Mouse (Mus musculus) frontal cortex, adult (tissue): ENCODE data around the gene Gm14685.
"Not testable (repeated sequence)": the region's sequence is repeated elsewhere in the genome, so short reads cannot be mapped to it uniquely, and the experiment has no call there.

Source experiments
- ATAC-seq: cut with Nextera tagmentation; 2 replicates; pipeline ENCODE4 v1.9.2; 2017; ENCODE audit warnings: mild to moderate bottlenecking, moderate library complexity, mixed read lengths; ENCODE audit not compliant: low TSS enrichment

Gene Gm14685

DNA sequence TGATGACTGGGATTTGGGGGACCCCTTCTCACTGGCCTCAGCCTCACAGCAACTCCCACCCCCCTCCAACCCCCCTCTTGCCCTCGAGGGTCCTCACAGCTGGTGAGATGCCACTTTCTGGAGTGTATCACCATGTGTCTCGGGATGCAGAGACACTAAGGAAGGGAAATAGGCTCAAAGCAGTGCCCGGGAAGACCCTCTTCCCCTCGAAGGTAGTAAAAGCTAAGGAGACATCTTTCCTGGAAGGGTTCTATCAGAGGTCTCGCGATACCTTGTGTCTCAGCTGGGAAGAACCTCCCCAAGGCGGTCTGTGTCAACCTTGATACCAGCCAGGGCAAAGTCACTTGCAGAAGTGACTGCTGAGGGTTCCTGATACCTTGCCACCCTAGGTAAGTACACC, at the start of gene Gm14685:
Gene Gm14685, plus strand, starts transcription at position 301 of the 400 bp plus-strand sequence.
- not testable (repeated sequence) for ATAC-seq

DNA sequence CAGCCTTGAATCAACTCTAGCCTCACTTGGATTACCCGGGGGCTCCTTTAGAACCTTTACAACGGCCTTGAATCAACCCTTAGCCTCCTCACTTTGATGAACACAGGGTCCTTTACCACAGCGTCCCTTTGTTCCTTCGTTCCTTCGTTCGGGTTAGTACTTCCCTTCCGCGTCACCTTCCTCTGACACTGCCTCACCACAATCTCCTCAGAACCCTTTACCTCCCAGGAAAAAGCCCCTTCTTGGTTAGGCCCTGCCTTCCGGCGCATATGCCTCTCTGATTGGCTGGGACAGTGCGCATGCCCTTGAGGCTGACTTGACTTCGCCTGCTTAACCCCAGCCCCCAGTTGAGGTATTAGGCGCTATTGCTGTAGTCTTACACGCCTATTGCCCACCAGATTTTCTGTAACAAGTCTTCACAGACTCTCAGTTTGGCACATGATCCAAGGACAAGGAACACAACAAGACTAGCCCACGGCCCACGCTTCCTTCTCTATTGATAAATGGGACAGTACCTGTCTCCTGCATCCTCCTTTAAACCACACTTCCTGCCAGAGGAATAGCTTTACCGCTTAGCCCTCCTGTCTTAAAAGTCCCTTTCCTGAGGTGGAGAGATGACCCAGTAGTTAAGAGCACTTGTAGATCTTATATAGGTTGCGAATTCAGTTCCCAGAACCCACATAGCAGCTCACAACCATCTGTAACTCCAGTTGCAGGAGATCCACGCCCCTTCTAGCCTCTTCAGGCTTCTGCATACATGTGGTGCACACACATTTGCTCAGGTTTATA, 34.4 kb upstream of the Gm14685 start, which contains the start of gene Xlr4a:
Gene Xlr4a, minus strand, starts transcription at position 212 of the 789 bp plus-strand sequence.
- not testable (repeated sequence) for ATAC-seq

DNA sequence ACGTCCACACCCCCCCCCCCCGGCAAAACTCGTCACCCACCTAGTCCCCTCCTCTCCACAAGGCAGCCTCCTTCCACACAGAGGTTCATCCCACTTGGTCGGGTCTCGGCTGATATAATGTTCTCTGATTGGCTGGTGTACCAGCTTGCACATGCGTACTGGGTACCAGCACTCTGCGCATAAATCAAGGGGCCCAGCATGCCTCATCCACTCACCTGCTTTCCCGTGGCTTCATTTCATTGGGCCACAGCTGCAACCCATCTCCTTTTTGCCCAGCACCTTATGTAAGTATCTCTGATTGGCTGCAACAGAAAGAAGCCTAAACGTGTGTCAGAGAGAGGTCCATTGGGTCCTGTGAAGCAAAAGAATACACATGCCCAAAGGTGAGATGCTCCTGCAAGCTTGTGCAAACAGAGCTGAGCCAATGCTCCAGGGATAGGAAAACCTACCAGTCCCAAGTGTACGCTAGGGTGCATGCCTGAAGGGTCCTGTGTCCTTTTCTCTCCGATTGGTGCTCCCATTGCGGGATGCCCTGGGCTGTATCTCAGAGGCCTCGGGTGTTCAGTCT, 19.8 kb upstream of the Gm14685 start, which contains the start of gene Xlr3a:
Gene Xlr3a, minus strand, starts transcription at position 155 of the 568 bp plus-strand sequence.
- ATAC-seq: peak; percentile 44

DNA sequence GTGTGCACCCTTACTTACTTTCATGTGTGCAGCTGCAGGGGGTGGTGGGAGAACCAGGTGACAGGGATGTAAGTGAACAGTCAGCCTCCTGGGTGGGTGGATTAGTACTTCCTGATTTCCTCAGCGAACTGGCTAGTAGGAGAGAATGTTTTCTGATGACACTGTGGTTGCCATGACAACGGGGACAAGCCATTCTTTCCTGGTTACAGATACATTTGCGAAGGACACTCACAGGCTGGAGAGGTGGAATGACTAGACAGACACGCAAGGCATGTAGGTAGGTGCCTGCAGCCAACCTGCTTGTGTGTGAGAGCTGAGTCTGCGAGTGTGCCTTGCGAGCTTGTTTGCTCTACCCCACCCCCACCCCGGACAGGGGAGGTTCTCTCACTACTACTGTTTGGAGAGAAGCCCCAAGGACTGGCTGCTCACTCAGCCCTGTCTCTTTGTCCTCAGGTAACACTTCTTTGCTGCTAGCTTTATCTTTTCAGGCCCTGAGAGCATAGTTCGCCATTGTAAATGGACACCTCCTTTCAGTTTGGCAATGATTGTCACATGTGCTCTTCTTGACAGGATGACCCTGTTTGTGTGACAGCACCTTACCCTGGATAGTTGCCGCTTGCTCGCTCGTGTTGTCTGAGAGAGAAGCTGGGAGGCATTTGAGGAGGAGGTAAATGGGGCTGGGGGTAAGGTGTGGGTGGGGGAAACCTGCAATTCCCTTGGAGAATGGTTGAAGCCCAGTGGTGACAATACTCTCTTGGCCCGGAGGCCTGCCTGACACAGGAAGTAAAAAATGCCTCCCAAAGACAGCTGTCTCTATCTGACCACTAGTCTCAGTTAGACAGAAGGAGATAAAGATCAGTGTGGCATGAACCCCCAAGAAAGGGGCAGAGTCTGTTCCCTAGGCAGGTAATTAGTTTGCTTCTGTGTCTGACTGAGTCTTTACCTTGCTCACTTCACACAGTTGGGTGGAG, 6.3 kb downstream of the Gm14685 start:
- ATAC-seq: peak; percentile 98

DNA sequence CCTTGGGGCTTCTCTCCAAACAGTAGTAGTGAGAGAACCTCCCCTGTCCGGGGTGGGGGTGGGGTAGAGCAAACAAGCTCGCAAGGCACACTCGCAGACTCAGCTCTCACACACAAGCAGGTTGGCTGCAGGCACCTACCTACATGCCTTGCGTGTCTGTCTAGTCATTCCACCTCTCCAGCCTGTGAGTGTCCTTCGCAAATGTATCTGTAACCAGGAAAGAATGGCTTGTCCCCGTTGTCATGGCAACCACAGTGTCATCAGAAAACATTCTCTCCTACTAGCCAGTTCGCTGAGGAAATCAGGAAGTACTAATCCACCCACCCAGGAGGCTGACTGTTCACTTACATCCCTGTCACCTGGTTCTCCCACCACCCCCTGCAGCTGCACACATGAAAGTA, 26.4 kb downstream of the Gm14685 start:
- ATAC-seq: peak; percentile 96

DNA sequence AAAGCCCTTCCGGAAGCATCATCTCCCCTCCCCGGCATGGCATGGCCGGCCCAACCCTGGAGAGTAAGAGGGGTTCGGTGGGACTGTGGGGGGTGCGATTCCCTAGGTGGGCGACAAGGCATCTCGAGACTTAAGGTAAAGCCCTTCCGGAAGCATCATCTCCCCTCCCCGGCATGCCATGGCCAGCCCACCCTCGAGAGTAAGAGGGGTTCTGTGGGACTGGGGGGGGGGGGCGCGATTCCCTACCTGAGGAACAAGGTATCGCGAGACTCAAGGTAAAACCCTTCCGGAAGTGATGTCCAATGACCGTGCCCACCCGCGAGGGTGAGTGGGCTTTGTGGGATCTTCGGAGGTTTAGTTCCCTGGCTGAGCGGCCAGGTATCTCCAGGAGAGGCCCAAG, 31.6 kb downstream of the Gm14685 start, which contains the start of gene Xlr5b:
Gene Xlr5b, plus strand, starts transcription at position 301 of the 400 bp plus-strand sequence.
- ATAC-seq: not testable (repeated sequence)

DNA sequence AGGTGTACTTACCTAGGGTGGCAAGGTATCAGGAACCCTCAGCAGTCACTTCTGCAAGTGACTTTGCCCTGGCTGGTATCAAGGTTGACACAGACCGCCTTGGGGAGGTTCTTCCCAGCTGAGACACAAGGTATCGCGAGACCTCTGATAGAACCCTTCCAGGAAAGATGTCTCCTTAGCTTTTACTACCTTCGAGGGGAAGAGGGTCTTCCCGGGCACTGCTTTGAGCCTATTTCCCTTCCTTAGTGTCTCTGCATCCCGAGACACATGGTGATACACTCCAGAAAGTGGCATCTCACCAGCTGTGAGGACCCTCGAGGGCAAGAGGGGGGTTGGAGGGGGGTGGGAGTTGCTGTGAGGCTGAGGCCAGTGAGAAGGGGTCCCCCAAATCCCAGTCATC, 32.5 kb downstream of the Gm14685 start, which contains the start of gene DXBay18:
Gene DXBay18, minus strand, starts transcription at position 101 of the 400 bp plus-strand sequence.
- ATAC-seq: not testable (repeated sequence)

DNA sequence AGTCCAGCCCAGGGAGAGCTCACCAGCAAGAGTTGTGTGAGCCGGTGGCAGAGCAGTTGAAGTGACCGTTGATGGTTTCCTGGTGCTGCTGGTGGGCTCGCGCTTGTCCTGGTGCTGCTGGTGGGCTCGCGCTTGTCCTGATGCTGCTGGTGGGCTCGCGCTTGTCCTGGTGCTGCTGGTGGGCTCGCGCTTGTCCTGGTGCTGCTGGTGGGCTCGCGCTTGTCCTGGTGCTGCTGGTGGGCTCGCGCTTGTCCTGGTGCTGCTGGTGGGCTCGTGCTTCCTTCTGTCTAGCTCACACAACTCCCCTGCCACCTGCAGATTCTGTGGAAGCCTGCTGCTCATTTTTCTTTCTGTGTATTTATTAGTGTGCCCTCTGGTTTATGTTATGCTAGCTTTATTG, 60.0 kb downstream of the Gm14685 start, which contains the start of gene Spin2d:
Gene Spin2d, minus strand, starts transcription at position 101 of the 400 bp plus-strand sequence.
- not testable (repeated sequence) for ATAC-seq
